Mouse (Mus musculus): ENCODE measurements around the gene Lss. TPM values are rescaled to one million over a fixed set of nuclear protein-coding genes. Genes with fewer than 3 reads are reported as not detected.
A peak's percentile ranks its signal among the peaks of the same experiment; 100 is the strongest.

Gene Lss
- polyA plus RNA-seq, 1 experiment from 2014 or later, result 40.5 TPM

- under 1% methylated on average over 11 of the region's 11 CpGs for WGBS (ENCODE audit: insufficient replicate concordance)
- Histone ChIP-seq H3K4me1 (replicated peaks) (peaks cover 28% of the 10 kb centered on the region), H3K36me3 (peaks cover 26% of the 10 kb centered on the region), H3K4me2 (peak overlapping the region; percentile 98), H3K27ac (peak overlapping the region; percentile 43; the same call in 1 of the 2 replicates), H3K9me3 (replicated peaks) (no peaks in the 10 kb centered on the region), H3K27me3 (no peaks in the 10 kb centered on the region), H3K4me3 (replicated peaks) (peak overlapping the region; percentile 76), H3K9ac (peak overlapping the region; percentile 61)
- no peak; the same call in 1 of the 2 replicates for ATAC-seq (ENCODE audit: low read depth)
- DNase-seq, result no peak
These were observed 466 bp upstream of the Lss start for GRCm38 (mm10) chr10:76530922-76531321.

GRCm38 (mm10) chr10:76531828-76532227, 440 bp downstream of the Lss start:
- Histone ChIP-seq H3K27me3 (no peaks in the 10 kb centered on the region), H3K4me3 (replicated peaks) (peak overlapping the region; percentile 76), H3K36me3 (peaks cover 34% of the 10 kb centered on the region), H3K9ac (peak overlapping the region; percentile 82), H3K4me2 (peak overlapping the region; percentile 98), H3K27ac (peak overlapping the region; percentile 77), H3K9me3 (replicated peaks) (no peaks in the 10 kb centered on the region), H3K4me1 (replicated peaks) (peaks cover 28% of the 10 kb centered on the region)
- WGBS (ENCODE audit: insufficient replicate concordance), result 5% methylated on average over 14 of the region's 14 CpGs
- DNase-seq (no peak), ATAC-seq (ENCODE audit: low read depth) (no peak)

- H3K4me2 ChIP-seq, result no peak overlapping the region
- ATAC-seq (ENCODE audit: low read depth), result no peak
- no peaks in the 10 kb centered on the region for H3K27me3 ChIP-seq
- DNase-seq, result no peak
- H3K4me1 ChIP-seq (replicated peaks), result peaks cover 23% of the 10 kb centered on the region
- no peaks in the 10 kb centered on the region for H3K9me3 ChIP-seq (replicated peaks)
- H3K9ac ChIP-seq, result no peak overlapping the region
- H3K36me3 ChIP-seq, result peaks cover 69% of the 10 kb centered on the region
- 91% methylated on average over 7 of the region's 7 CpGs for whole genome bisulfite sequencing (ENCODE audit: insufficient replicate concordance)
- no peak overlapping the region for H3K4me3 ChIP-seq (replicated peaks)
- H3K27ac ChIP-seq, result no peak overlapping the region
These were observed 4.1 kb downstream of the Lss start for GRCm38 (mm10) chr10:76535526-76535925.

GRCm38 (mm10) chr10:76537619-76538018, 6.2 kb downstream of the Lss start:
- peaks cover 5% of the 10 kb centered on the region for H3K4me1 ChIP-seq (replicated peaks)
- H3K4me2 ChIP-seq, result no peak overlapping the region
- no peak overlapping the region for H3K27ac ChIP-seq
- WGBS (ENCODE audit: insufficient replicate concordance), result 71% methylated on average over 9 of the region's 9 CpGs
- H3K27me3 ChIP-seq, result no peaks in the 10 kb centered on the region
- H3K9me3 ChIP-seq (replicated peaks), result no peaks in the 10 kb centered on the region
- no peak overlapping the region for H3K9ac ChIP-seq
- peaks cover 90% of the 10 kb centered on the region for H3K36me3 ChIP-seq
- no peak overlapping the region for H3K4me3 ChIP-seq (replicated peaks)
- DNase-seq (no peak), ATAC-seq (ENCODE audit: low read depth) (no peak)

GRCm38 (mm10) chr10:76541336-76542085, 10.1 kb downstream of the Lss start:
- Histone ChIP-seq H3K4me1 (replicated peaks) (no peaks in the 10 kb centered on the region), H3K36me3 (peaks cover 94% of the 10 kb centered on the region), H3K9ac (no peak overlapping the region), H3K27ac (no peak overlapping the region), H3K4me3 (replicated peaks) (no peak overlapping the region), H3K9me3 (replicated peaks) (no peaks in the 10 kb centered on the region), H3K4me2 (no peak overlapping the region), H3K27me3 (no peaks in the 10 kb centered on the region)
- 56% methylated on average over 11 of the region's 11 CpGs for WGBS (ENCODE audit: insufficient replicate concordance)
- ATAC-seq (ENCODE audit: low read depth) (no peak), DNase-seq (no peak)

- Histone ChIP-seq H3K27ac (no peak overlapping the region), H3K4me3 (replicated peaks) (no peak overlapping the region), H3K4me2 (no peak overlapping the region), H3K9ac (no peak overlapping the region), H3K4me1 (replicated peaks) (no peaks in the 10 kb centered on the region), H3K27me3 (no peaks in the 10 kb centered on the region), H3K36me3 (peaks cover 95% of the 10 kb centered on the region), H3K9me3 (replicated peaks) (no peaks in the 10 kb centered on the region)
- 39% methylated on average over 10 of the region's 10 CpGs for WGBS (ENCODE audit: insufficient replicate concordance)
- no peak for DNase-seq
- no peak for ATAC-seq (ENCODE audit: low read depth)
These were observed 11.4 kb downstream of the Lss start for GRCm38 (mm10) chr10:76542636-76543375.

GRCm38 (mm10) chr10:76546566-76546965, 15.2 kb downstream of the Lss start:
- H3K4me2 ChIP-seq, result no peak overlapping the region
- 89% methylated on average over 8 of the region's 8 CpGs for WGBS (ENCODE audit: insufficient replicate concordance)
- peaks cover 91% of the 10 kb centered on the region for H3K36me3 ChIP-seq
- no peaks in the 10 kb centered on the region for H3K4me1 ChIP-seq (replicated peaks)
- no peak overlapping the region for H3K9ac ChIP-seq
- H3K27me3 ChIP-seq, result no peaks in the 10 kb centered on the region
- DNase-seq (no peak), ATAC-seq (ENCODE audit: low read depth) (no peak)
- no peak overlapping the region for H3K27ac ChIP-seq
- no peak overlapping the region for H3K4me3 ChIP-seq (replicated peaks)
- H3K9me3 ChIP-seq (replicated peaks), result no peaks in the 10 kb centered on the region

GRCm38 (mm10) chr10:76548218-76548617, 16.8 kb downstream of the Lss start:
- no peak overlapping the region for H3K9ac ChIP-seq
- no peak overlapping the region for H3K4me2 ChIP-seq
- ATAC-seq (ENCODE audit: low read depth) (no peak), DNase-seq (no peak)
- WGBS (ENCODE audit: insufficient replicate concordance), result 86% methylated on average over 8 of the region's 8 CpGs
- H3K27ac ChIP-seq, result no peak overlapping the region
- peaks cover 90% of the 10 kb centered on the region for H3K36me3 ChIP-seq
- no peak overlapping the region for H3K4me3 ChIP-seq (replicated peaks)
- H3K27me3 ChIP-seq, result no peaks in the 10 kb centered on the region
- no peaks in the 10 kb centered on the region for H3K9me3 ChIP-seq (replicated peaks)
- no peaks in the 10 kb centered on the region for H3K4me1 ChIP-seq (replicated peaks)

- 75% methylated on average over 5 of the region's 5 CpGs for WGBS (ENCODE audit: insufficient replicate concordance)
- no peak overlapping the region for H3K4me2 ChIP-seq
- no peak for DNase-seq
- H3K36me3 ChIP-seq, result peaks cover 84% of the 10 kb centered on the region
- no peak overlapping the region for H3K27ac ChIP-seq
- no peaks in the 10 kb centered on the region for H3K27me3 ChIP-seq
- H3K4me3 ChIP-seq (replicated peaks), result no peak overlapping the region
- H3K9ac ChIP-seq, result no peak overlapping the region
- no peaks in the 10 kb centered on the region for H3K9me3 ChIP-seq (replicated peaks)
- no peaks in the 10 kb centered on the region for H3K4me1 ChIP-seq (replicated peaks)
- peak; percentile 5; the same call in 1 of the 2 replicates for ATAC-seq (ENCODE audit: low read depth)
These were observed 19.1 kb downstream of the Lss start for GRCm38 (mm10) chr10:76550458-76550857.

GRCm38 (mm10) chr10:76551556-76551955, 20.2 kb downstream of the Lss start:
- H3K9me3 ChIP-seq (replicated peaks), result no peaks in the 10 kb centered on the region
- H3K4me2 ChIP-seq, result no peak overlapping the region
- H3K36me3 ChIP-seq, result peaks cover 77% of the 10 kb centered on the region
- ATAC-seq (ENCODE audit: low read depth) (no peak), DNase-seq (no peak)
- H3K4me1 ChIP-seq (replicated peaks), result no peaks in the 10 kb centered on the region
- WGBS (ENCODE audit: insufficient replicate concordance), result 81% methylated on average over 3 of the region's 3 CpGs
- no peak overlapping the region for H3K4me3 ChIP-seq (replicated peaks)
- no peak overlapping the region for H3K9ac ChIP-seq
- H3K27me3 ChIP-seq, result no peaks in the 10 kb centered on the region
- no peak overlapping the region for H3K27ac ChIP-seq

- H3K9ac ChIP-seq, result no peak overlapping the region
- WGBS (ENCODE audit: insufficient replicate concordance), result 79% methylated on average over 5 of the region's 5 CpGs
These were observed 22.7 kb downstream of the Lss start for GRCm38 (mm10) chr10:76554061-76554460.

More at GRCm38 (mm10) chr10:76554061-76554460, 22.7 kb downstream of the Lss start:
- Histone ChIP-seq H3K36me3 (peaks cover 56% of the 10 kb centered on the region), H3K9me3 (replicated peaks) (no peaks in the 10 kb centered on the region), H3K4me3 (replicated peaks) (no peak overlapping the region), H3K4me2 (no peak overlapping the region), H3K4me1 (replicated peaks) (no peaks in the 10 kb centered on the region), H3K27ac (no peak overlapping the region), H3K27me3 (no peaks in the 10 kb centered on the region)
- DNase-seq (no peak), ATAC-seq (ENCODE audit: low read depth) (no peak)
